Mouse (Mus musculus) kidney, postnatal 0 days (tissue): ENCODE measurements around the gene Nudt8. TPM values are rescaled to one million over a fixed set of nuclear protein-coding genes. Genes with fewer than 3 reads are reported as not detected.

Experiments
- ATAC-seq: fragments of 200-750 bp; cut with Nextera tagmentation; replicated peaks from 2 replicates; pipeline ENCODE4 v1.8.0; 2017; ENCODE audit warnings: low read depth, moderate number of reproducible peaks, moderate TSS enrichment, moderate library complexity; ENCODE audit not compliant: low FRiP score
- DNase-seq: peaks from one replicate; pipeline ENCODE4 v3.0.0-alpha.2; 2016; ENCODE audit warnings: low spot score
- H3K27ac ChIP-seq: fragments of 300-500 bp; sonication (generic); 2 replicates; pipeline ENCODE4 v1.5.1; 2014; ENCODE audit warnings: mild to moderate bottlenecking
- H3K27me3 ChIP-seq: fragments of 300-500 bp; sonication (generic); 2 replicates; pipeline ENCODE4 v1.6.1; 2014; ENCODE audit warnings: low read length, mixed read lengths; ENCODE audit not compliant: insufficient read depth
- H3K36me3 ChIP-seq: fragments of 300-500 bp; sonication (generic); 2 replicates; pipeline ENCODE4 v1.6.1; 2014; ENCODE audit warnings: low read length, mixed read lengths; ENCODE audit not compliant: insufficient read depth
- H3K4me1 ChIP-seq: fragments of 300-500 bp; sonication (generic); replicated peaks from 2 replicates; pipeline ENCODE4 v1.6.1; 2014; ENCODE audit warnings: antibody characterized with exemption, low read length, mixed read lengths; ENCODE audit not compliant: insufficient read depth
- H3K4me2 ChIP-seq: fragments of 300-500 bp; sonication (generic); 2 replicates; pipeline ENCODE4 v1.6.1; 2014; ENCODE audit warnings: mild to moderate bottlenecking, low read length, moderate library complexity, mixed read lengths
- H3K4me3 ChIP-seq: fragments of 300-500 bp; sonication (generic); replicated peaks from 2 replicates; pipeline ENCODE4 v1.5.1; 2014; ENCODE audit warnings: low read depth, low read length
- H3K9ac ChIP-seq: fragments of 300-500 bp; sonication (generic); 2 replicates; pipeline ENCODE4 v1.6.1; 2014; ENCODE audit warnings: low read depth, low read length
- H3K9me3 ChIP-seq: fragments of 300-500 bp; sonication (generic); replicated peaks from 2 replicates; pipeline ENCODE4 v1.6.1; 2016; ENCODE audit warnings: low read length, inconsistent platforms, mixed read lengths
- CTCF ChIP-seq: IDR thresholded peaks from 2 replicates; pipeline ENCODE4 v1.5.1; 2016; ENCODE audit warnings: antibody characterized with exemption, low read depth, mild to moderate bottlenecking, moderate library complexity
- WGBS: fragments of 180-500 bp; shearing (Covaris S2); extraction: QIAGEN DNeasy Blood & Tissue Kit; methylation state at CpG from one replicate; pipeline ENCODE4 v1.1.7; 2014; 5-methylcytosine and 5-hydroxymethylcytosine counted together
- polyA plus RNA-seq: library from polyadenylated mRNA; unstranded; fragments of >200 nt; fragmentation: Nextera tagmentation; extraction: Ambion mirVana; gene quantifications from 2 replicates; pipeline ENCODE4 v1.2.1, GENCODE M21; 2015

Gene Nudt8
- polyA plus RNA-seq, 1 experiment from 2014 or later = 52.2 TPM

DNA sequence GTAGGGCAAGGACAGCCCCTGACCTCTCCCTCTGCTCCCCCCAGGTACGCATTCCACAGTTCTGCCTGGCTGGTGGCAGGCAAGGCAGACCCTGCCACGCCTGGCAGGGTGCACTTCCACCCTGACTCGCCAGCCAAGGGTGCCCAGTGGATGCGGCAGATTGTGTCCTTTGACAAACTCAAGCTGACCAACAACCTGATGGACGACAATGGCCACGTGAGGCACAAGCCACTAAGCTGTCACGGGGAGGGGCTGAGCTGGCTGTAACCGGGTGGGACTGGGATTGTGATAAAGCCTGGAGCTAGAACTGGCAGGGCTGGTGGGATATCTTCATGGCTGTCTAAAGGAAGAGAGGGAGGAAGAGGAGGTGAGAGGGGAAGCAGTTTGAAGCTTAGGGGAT is 3.1 kb upstream of the Nudt8 start:
- Histone ChIP-seq H3K27me3 (no peaks in the 10 kb centered on the region), H3K27ac (no peak overlapping the region), H3K9ac (no peak overlapping the region), H3K36me3 (no peaks in the 10 kb centered on the region), H3K4me1 (peaks cover 14% of the 10 kb centered on the region), H3K9me3 (no peaks in the 10 kb centered on the region), H3K4me2 (no peak overlapping the region), H3K4me3 (no peak overlapping the region)
- WGBS = 33% methylated on average over 8 of the region's 8 CpGs
- DNase-seq (no peak), ATAC-seq (no peak)
- no peak for TF ChIP-seq CTCF

DNA sequence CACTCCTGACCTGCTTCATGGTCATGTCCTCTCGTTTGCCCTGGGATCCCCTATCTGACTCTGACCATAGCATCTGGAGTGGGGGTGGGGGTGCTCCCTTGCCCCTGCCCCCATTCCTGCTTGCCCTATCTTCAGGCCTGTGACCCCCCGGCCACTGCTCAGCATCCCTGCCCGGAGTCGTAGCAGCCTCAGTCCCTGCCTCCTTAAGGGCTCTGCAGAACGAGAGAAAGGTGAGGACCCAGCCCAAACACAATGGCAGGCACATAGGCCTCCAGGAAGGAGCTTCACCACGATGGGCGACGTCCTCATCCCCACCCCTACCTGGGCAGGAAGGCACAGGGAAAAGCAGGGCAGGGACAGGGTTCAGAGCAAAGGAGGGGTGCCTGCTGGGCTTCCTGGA is 2.0 kb upstream of the Nudt8 start:
- H3K9ac ChIP-seq = no peak overlapping the region

DNA sequence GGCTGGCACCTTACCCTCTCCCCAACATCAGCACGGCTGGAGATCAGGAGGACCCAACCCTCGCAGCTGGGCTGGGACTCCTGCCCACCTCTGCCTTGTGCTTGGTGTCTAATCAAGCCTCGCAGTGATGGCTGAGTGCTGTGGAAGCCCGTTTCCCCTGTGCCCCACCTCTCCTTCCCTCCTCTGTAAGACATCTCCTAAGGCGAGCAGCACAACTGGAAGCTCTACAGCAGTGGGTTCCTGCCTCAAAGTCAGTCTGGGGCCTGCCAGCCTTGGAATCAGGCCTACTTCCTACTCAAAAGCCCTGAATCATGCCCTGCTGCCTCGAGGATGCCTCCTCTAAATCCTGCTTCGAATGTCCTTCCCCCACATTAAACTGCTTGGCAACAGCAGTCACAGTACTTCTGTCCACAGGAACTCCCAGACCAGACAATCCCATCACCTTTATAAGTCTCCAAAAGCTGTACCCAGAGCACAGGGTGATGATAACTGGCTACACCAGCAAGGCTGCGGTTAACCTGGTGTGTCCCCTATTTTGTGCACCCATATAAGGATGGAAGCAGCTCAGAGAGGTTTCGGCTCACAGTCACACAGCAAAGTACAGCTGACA is 1.2 kb upstream of the Nudt8 start:
- H3K4me3 ChIP-seq = peak overlapping the region; percentile 62; the same call in 1 of the 2 replicates
- peak overlapping the region; percentile 96; the same call in 1 of the 2 replicates for H3K27ac ChIP-seq
- WGBS = 79% methylated on average over 9 of the region's 9 CpGs
- H3K4me1 ChIP-seq = peaks cover 14% of the 10 kb centered on the region
- no peaks in the 10 kb centered on the region for H3K36me3 ChIP-seq
- 0 out of 2 replicates have a peak overlapping the region, but pooled peaks have one; percentile 10 for H3K9ac ChIP-seq
- no peak for TF ChIP-seq CTCF
- H3K4me2 ChIP-seq = peak overlapping the region; percentile 96
- no peaks in the 10 kb centered on the region for H3K27me3 ChIP-seq
- DNase-seq (no peak), ATAC-seq (no peak)
- H3K9me3 ChIP-seq = no peaks in the 10 kb centered on the region

More for the DNA sequence above, 2.0 kb upstream of the Nudt8 start:
- no peaks in the 10 kb centered on the region for H3K9me3 ChIP-seq
- no peaks in the 10 kb centered on the region for H3K36me3 ChIP-seq
- H3K4me3 ChIP-seq = no peak overlapping the region
- WGBS = 67% methylated on average over 8 of the region's 8 CpGs
- no peak for TF ChIP-seq CTCF
- no peak overlapping the region for H3K4me2 ChIP-seq
- no peak for ATAC-seq
- DNase-seq = no peak
- H3K27me3 ChIP-seq = no peaks in the 10 kb centered on the region
- H3K27ac ChIP-seq = no peak overlapping the region
- peaks cover 14% of the 10 kb centered on the region for H3K4me1 ChIP-seq

DNA sequence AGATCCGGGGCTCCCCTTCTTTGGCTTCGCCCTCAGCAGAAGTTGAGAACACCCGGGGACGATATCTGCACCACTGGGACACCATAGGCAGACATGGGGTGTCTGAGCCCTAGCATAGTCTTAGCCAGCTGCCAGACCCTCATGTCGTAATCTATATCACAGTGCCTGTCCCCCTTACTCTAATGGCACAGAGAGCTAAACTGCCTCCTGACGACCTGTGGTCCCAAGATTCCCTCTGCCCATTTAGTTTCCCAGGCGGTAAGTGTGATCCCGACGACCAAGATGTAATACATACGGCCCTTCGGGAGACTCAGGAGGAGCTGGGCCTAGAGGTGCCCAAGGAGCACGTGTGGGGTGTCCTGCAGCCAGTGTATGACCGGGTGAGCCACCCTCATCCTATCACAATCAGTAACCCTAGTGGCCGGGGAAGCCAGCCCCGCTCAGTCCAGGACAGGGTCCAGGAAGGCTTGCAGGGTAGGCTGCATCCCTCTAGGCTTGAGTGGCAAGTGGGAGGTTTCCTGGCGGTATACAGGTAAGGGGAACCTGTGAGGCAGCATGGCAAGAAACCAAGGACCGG is 657 bp downstream of the Nudt8 start:
- Histone ChIP-seq H3K27me3 (no peaks in the 10 kb centered on the region), H3K4me3 (peak overlapping the region; percentile 62), H3K9ac (peak overlapping the region; percentile 80), H3K36me3 (no peaks in the 10 kb centered on the region), H3K9me3 (no peaks in the 10 kb centered on the region), H3K27ac (peak overlapping the region; percentile 96), H3K4me1 (peaks cover 14% of the 10 kb centered on the region), H3K4me2 (peak overlapping the region; percentile 96)
- WGBS = 12% methylated on average over 17 of the region's 17 CpGs
- no peak for DNase-seq
- 0 out of 2 replicates have a peak, but pooled peaks have one; percentile 12 for ATAC-seq
- TF ChIP-seq CTCF = no peak

DNA sequence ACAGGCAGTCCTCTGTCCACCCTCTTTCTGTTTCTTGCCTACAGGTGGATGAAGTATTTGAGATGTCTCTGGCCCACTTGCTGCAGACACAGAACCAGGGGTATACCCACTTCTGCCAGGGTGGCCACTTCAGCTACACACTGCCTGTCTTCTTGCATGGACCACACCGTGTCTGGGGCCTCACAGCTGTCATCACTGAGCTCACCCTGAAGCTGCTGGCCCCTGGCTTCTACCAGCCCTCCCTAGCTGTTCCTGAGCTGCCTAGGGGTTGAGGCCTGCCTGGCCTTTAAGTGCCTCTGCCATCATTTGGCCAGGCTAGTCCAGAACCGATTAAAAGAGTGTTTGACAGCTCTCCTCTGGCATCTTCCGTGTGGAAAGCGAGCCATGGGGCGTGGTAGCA is 1.4 kb downstream of the Nudt8 start:
- TF ChIP-seq CTCF = no peak
- no peak for DNase-seq
- Histone ChIP-seq H3K27me3 (no peaks in the 10 kb centered on the region), H3K27ac (no peak overlapping the region), H3K4me2 (peak overlapping the region; percentile 96; the same call in 1 of the 2 replicates), H3K4me3 (no peak overlapping the region), H3K9ac (no peak overlapping the region), H3K9me3 (no peaks in the 10 kb centered on the region), H3K36me3 (no peaks in the 10 kb centered on the region), H3K4me1 (peaks cover 9% of the 10 kb centered on the region; the same call in 1 of the 2 replicates)
- ATAC-seq = no peak
- 72% methylated on average over 5 of the region's 5 CpGs for WGBS

DNA sequence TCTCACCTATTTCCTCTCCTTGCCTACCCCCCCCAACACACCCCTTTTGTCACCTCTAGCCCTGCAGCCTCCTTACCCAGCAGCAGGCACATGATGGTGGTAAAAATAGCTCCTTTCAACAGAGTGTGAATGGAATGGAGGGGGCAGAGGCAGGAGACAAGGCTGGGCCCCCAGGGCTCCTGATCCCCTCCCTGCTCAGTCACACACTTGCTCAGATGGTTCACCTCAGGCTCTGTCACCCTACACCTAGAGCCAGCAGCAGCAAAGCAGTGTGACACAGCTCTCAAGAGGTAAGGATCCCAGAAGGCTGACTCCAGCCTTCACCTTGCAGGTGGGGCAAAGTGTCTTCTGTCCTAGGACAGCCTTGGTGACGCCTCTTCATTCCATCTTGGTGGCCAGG is 2.7 kb downstream of the Nudt8 start, which contains the start of gene Doc2g:
Gene Doc2g (plus strand): TSS at position 202 of the 400 bp plus-strand sequence.
- Histone ChIP-seq H3K4me3 (no peak within 1 kb of the TSS), H3K27me3 (no peaks in the 10 kb centered on the region), H3K36me3 (peaks cover 13% of the 10 kb centered on the region), H3K27ac (no peak within 1 kb of the TSS), H3K4me1 (peaks cover 8% of the 10 kb centered on the region; the same call in 1 of the 2 replicates), H3K4me2 (no peak within 1 kb of the TSS), H3K9me3 (no peaks in the 10 kb centered on the region), H3K9ac (no peak within 1 kb of the TSS)
- ATAC-seq (no peak), DNase-seq (no peak)
- no peak for TF ChIP-seq CTCF
- WGBS = 46% methylated on average over 1 of the region's 1 CpGs
